Mouse (Mus musculus): ENCODE data around the gene Gpatch1. TPM values are rescaled to one million over a fixed set of nuclear protein-coding genes. Genes with fewer than 3 reads are reported as not detected.

Gene Gpatch1
- polyA plus RNA-seq, 1 experiment from 2014 or later: 23.1 TPM

Other genes with a start within 250 kb of the Gpatch1 start
- 0.59 and 0.80 TPM in 2 replicates for gene Cebpa, start 199.1 kb downstream of the Gpatch1 start, polyA plus RNA-seq (2015; fragmentation: Nextera tagmentation; extraction: Ambion mirVana)
- 9.7 and 12.2 TPM in 2 replicates for gene Slc7a10, start 132.1 kb downstream of the Gpatch1 start, polyA plus RNA-seq (2015; fragmentation: Nextera tagmentation; extraction: Ambion mirVana)
- 31.6 and 32.2 TPM in 2 replicates for gene Lrp3, start 102.9 kb downstream of the Gpatch1 start, polyA plus RNA-seq (2015; fragmentation: Nextera tagmentation; extraction: Ambion mirVana)
- 1.9 and 2.1 TPM in 2 replicates for gene Rhpn2, start 15.7 kb upstream of the Gpatch1 start, polyA plus RNA-seq (2015; fragmentation: Nextera tagmentation; extraction: Ambion mirVana)
- gene Faap24, start 78.4 kb upstream of the Gpatch1 start, polyA plus RNA-seq (2015; fragmentation: Nextera tagmentation; extraction: Ambion mirVana): 19.4 and 19.9 TPM in 2 replicates
- gene Cep89, start 78.6 kb upstream of the Gpatch1 start, polyA plus RNA-seq (2015; fragmentation: Nextera tagmentation; extraction: Ambion mirVana): 35.8 and 36.1 TPM in 2 replicates
- gene Slc7a9, start 130.4 kb upstream of the Gpatch1 start, polyA plus RNA-seq (2015; fragmentation: Nextera tagmentation; extraction: Ambion mirVana): 0.12 and 0.13 TPM in 2 replicates
- gene Tdrd12, start 219.3 kb upstream of the Gpatch1 start, polyA plus RNA-seq (2015; fragmentation: Nextera tagmentation; extraction: Ambion mirVana): 0.36 and 0.37 TPM in 2 replicates
- 87.3 and 91.5 TPM in 2 replicates for gene Nudt19, start 237.9 kb upstream of the Gpatch1 start, polyA plus RNA-seq (2015; fragmentation: Nextera tagmentation; extraction: Ambion mirVana)